Mouse (Mus musculus) fat pad, adult 2 months (tissue): ENCODE measurements around the gene Gpr155.

Experiments
- DNase-seq: peaks from one replicate; pipeline ENCODE4 v3.0.0-alpha.2; 2011; ENCODE audit warnings: low read depth, low spot score; ENCODE audit errors: extremely low read depth

Gpr155 gene

GRCm38 (mm10) chr2:73387806-73388205, 1.4 kb upstream of the Gpr155 start:
- peak; percentile 63 for DNase-seq

GRCm38 (mm10) chr2:73385641-73386355, 574 bp downstream of the Gpr155 start:
- DNase-seq = no peak

GRCm38 (mm10) chr2:73385172-73385571, 1.2 kb downstream of the Gpr155 start:
- no peak for DNase-seq

- no peak for DNase-seq
Observed at GRCm38 (mm10) chr2:73380298-73380975, 5.9 kb downstream of the Gpr155 start.

GRCm38 (mm10) chr2:73379656-73380055, 6.7 kb downstream of the Gpr155 start:
- no peak for DNase-seq

GRCm38 (mm10) chr2:73378326-73378725, 8.0 kb downstream of the Gpr155 start:
- no peak for DNase-seq

GRCm38 (mm10) chr2:73371530-73372335, 14.6 kb downstream of the Gpr155 start:
- no peak for DNase-seq

GRCm38 (mm10) chr2:73363448-73363847, 22.9 kb downstream of the Gpr155 start:
- no peak for DNase-seq

- no peak for DNase-seq
Observed at GRCm38 (mm10) chr2:73360536-73360935, 25.8 kb downstream of the Gpr155 start.

- no peak for DNase-seq
Observed at GRCm38 (mm10) chr2:73359941-73360340, 26.4 kb downstream of the Gpr155 start.

GRCm38 (mm10) chr2:73357004-73357403, 29.4 kb downstream of the Gpr155 start:
- DNase-seq = no peak

- no peak for DNase-seq
Observed at GRCm38 (mm10) chr2:73351927-73352374, 34.4 kb downstream of the Gpr155 start.

GRCm38 (mm10) chr2:73351496-73351895, 34.9 kb downstream of the Gpr155 start:
- no peak for DNase-seq

GRCm38 (mm10) chr2:73348221-73348620, 38.2 kb downstream of the Gpr155 start:
- no peak for DNase-seq

GRCm38 (mm10) chr2:73347766-73348165, 38.6 kb downstream of the Gpr155 start:
- no peak for DNase-seq

- no peak for DNase-seq
Observed at GRCm38 (mm10) chr2:73347136-73347535, 39.2 kb downstream of the Gpr155 start.

GRCm38 (mm10) chr2:73346345-73347086, 39.9 kb downstream of the Gpr155 start:
- DNase-seq = no peak

GRCm38 (mm10) chr2:73345204-73345603, 41.2 kb downstream of the Gpr155 start:
- no peak for DNase-seq

GRCm38 (mm10) chr2:73343701-73344100, 42.7 kb downstream of the Gpr155 start:
- DNase-seq = no peak

GRCm38 (mm10) chr2:73338415-73338814, 48.0 kb downstream of the Gpr155 start:
- no peak for DNase-seq

- no peak for DNase-seq
Observed at GRCm38 (mm10) chr2:73335949-73336348, 50.4 kb downstream of the Gpr155 start.
